Mouse (Mus musculus) inflammation-experienced regulatory T-cells, adult 16 weeks (primary cell): ENCODE results near the gene Abcb1a. TPM values are rescaled to one million over a fixed set of nuclear protein-coding genes. Genes with fewer than 3 reads are reported as not detected.

Experiments
- polyA plus RNA-seq: library from polyadenylated mRNA; unstranded; fragments of 100-300 nt; shearing (Covaris generic); gene quantifications from one replicate; pipeline ENCODE4 v1.2.1, GENCODE M21; 2017

Gene Abcb1a
- polyA plus RNA-seq = 89.2 TPM

DNA sequence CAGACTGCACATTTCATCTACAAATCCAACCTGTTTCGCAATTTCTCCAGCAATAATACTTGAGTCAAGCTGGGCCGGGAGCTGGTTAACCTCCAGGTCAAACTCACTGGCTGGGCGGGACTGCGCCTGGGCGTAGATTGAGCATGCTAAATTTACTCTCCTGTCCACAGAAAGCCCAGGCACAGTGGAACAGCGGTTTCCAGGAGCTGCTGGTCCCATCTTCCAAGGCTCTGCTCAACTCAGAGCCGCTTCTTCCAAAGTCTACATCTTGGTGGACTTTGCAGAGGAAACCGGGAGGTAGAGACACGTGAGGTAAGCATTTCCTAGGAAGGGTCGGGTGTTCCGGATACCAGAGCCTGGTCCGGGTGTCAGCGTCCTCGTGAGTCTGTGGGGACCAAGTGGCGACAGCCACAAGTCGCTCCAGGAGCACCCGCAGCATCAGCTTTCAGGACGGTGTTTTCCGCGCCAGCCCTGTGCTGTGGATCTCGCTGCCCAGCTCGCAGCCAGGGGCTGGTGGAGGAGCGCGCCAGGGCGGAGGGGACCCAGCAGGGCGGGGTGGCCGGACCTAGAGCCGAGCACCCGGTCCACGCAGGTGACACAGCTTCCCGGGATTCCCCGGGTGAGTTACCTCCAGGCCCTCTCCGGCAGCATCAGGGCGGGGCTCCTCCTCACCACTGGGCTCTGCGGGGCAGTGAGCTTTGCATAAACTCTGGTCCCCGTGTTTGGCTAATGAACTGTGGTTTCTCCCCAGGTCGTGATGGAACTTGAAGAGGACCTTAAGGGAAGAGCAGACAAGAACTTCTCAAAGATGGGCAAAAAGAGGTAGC lies at the start of gene Abcb1a:
Gene Abcb1a, plus strand, starts transcription at position 167 of the 827 bp plus-strand sequence.

DNA sequence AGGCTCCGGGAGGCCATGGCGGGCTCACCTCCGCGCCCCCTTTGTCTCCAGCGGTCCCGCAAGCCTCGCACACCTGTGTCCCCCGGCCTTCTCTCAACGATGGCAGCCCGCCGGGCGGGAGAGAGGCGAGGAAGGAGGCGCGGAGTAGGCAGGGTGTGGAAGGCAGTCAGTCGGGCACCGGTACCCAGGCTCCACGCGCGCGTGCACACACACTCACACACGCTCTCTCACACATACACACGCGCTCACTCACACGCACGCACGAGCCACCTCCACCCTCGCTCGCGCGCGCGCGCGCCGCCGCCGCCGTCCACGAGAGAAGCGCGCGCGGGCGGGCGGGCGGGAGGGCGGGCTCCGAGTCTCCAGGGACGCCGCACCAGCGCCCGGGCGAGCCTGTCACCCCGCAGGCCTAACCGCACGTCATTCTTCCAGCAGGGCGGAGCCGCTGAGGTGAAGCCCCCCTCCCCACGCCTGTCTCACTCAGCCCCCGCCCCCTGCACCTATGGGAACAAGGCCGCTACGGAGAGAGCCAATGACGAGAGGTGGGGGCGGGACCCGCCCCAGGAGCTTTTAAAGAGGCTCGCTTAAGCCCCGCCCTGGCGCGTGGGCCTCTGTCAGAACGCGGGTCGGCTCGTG lies 37.2 kb upstream of the Abcb1a start, which contains the start of gene Rundc3b:
Gene Rundc3b, minus strand, starts transcription at position 357 of the 636 bp plus-strand sequence.

Other genes with a start within 250 kb of the Abcb1a start
- 14.8 TPM for gene Dbf4, start 237.4 kb upstream of the Abcb1a start, polyA plus RNA-seq
- 32.7 TPM for gene Slc25a40, start 237.2 kb upstream of the Abcb1a start, polyA plus RNA-seq
- 8.8 TPM for gene Rundc3b, start 37.1 kb upstream of the Abcb1a start, polyA plus RNA-seq
- 21.0 TPM for gene Abcb1b, start 138.1 kb downstream of the Abcb1a start, polyA plus RNA-seq
- gene Abcb4, start 233.6 kb downstream of the Abcb1a start, polyA plus RNA-seq = 0.30 TPM